Mouse (Mus musculus) hindbrain, embryonic 15.5 days (tissue): Measurements from ENCODE around the gene Knop1. TPM values are rescaled to one million over a fixed set of nuclear protein-coding genes. Genes with fewer than 3 reads are reported as not detected.

Source experiments
- ATAC-seq: fragments of 200-750 bp; cut with Nextera tagmentation; 2 replicates; pipeline ENCODE4 v1.8.0; 2017; ENCODE audit warnings: low read depth, moderate number of reproducible peaks, moderate TSS enrichment; ENCODE audit not compliant: low FRiP score
- H3K27ac ChIP-seq: fragments of 300-500 bp; sonication (generic); replicated peaks from 2 replicates; pipeline ENCODE4 v1.5.1; 2015; ENCODE audit warnings: mild to moderate bottlenecking, inconsistent platforms
- H3K27me3 ChIP-seq: fragments of 300-500 bp; sonication (generic); 2 replicates; pipeline ENCODE4 v1.6.1; 2015; ENCODE audit warnings: control low read depth, inconsistent platforms
- H3K36me3 ChIP-seq: fragments of 300-500 bp; sonication (generic); 2 replicates; pipeline ENCODE4 v1.6.1; 2015; ENCODE audit warnings: control low read depth, inconsistent platforms
- H3K4me1 ChIP-seq: fragments of 300-500 bp; sonication (generic); replicated peaks from 2 replicates; pipeline ENCODE4 v1.6.1; 2015; ENCODE audit warnings: control low read depth, inconsistent platforms
- H3K4me2 ChIP-seq: fragments of 300-500 bp; sonication (generic); 2 replicates; pipeline ENCODE4 v1.6.1; 2015; ENCODE audit warnings: moderate library complexity, mild to moderate bottlenecking, inconsistent platforms
- H3K4me3 ChIP-seq: fragments of 300-500 bp; sonication (generic); 2 replicates; pipeline ENCODE4 v1.5.1; 2015; ENCODE audit warnings: mild to moderate bottlenecking, inconsistent platforms
- H3K9ac ChIP-seq: fragments of 300-500 bp; sonication (generic); 2 replicates; pipeline ENCODE4 v1.6.1; 2015; ENCODE audit warnings: inconsistent platforms
- H3K9me3 ChIP-seq: fragments of 300-500 bp; sonication (generic); 2 replicates; pipeline ENCODE4 v1.6.1; 2016; ENCODE audit warnings: control low read depth, inconsistent platforms
- WGBS: fragments of 180-500 bp; shearing (Covaris S2); methylation state at CpG from one replicate; pipeline ENCODE4 v1.1.7; 2015; 5-methylcytosine and 5-hydroxymethylcytosine counted together
- polyA plus RNA-seq: library from polyadenylated mRNA; unstranded; fragments of >200 nt; fragmentation: Nextera tagmentation; extraction: Ambion mirVana; gene quantifications from 2 replicates; pipeline ENCODE4 v1.2.1, GENCODE M21; 2015

The Knop1 gene
- polyA plus RNA-seq, 1 experiment from 2014 or later = 70.1 TPM

DNA sequence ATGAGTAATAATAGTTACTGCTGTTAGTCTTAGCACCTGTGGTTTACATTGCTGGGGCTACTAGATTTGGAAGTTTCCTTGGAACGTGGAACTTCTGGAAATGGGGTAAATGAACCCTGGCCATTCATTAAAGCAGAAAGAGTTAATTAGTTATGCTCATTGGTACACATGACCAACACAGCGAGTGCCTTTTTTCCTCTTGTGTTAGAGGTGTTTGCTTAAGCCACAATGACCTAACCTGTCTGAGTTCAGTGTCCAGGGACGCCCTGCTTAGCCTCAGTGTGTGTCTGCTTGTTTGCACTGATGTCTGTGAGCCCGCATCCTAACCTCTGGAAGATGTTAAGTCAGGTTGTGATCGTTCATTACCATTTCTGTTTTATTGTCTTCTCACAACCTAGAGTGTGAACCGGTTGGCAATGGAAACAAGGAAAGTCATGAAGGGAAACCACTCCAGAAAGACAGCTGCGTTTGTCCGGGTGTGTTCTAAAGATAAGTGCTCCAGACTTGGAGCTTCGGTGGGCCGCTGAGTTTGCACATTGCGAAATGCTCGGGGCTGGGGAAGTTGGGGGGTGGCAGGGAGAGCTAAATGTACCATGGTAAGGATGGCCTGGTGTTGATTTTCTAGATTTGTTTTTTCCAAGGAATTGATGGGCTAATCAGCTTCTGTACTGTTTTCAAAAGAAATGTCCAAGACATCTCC lies 44.5 kb downstream of the Knop1 start:
- Histone ChIP-seq H3K4me3 (no peak overlapping the region), H3K27me3 (no peaks in the 10 kb centered on the region), H3K4me2 (no peak overlapping the region), H3K9me3 (no peaks in the 10 kb centered on the region), H3K9ac (no peak overlapping the region), H3K36me3 (peaks cover 52% of the 10 kb centered on the region), H3K4me1 (no peaks in the 10 kb centered on the region), H3K27ac (no peak overlapping the region)
- 83% methylated on average over 12 of the region's 12 CpGs for WGBS
- ATAC-seq = no peak

DNA sequence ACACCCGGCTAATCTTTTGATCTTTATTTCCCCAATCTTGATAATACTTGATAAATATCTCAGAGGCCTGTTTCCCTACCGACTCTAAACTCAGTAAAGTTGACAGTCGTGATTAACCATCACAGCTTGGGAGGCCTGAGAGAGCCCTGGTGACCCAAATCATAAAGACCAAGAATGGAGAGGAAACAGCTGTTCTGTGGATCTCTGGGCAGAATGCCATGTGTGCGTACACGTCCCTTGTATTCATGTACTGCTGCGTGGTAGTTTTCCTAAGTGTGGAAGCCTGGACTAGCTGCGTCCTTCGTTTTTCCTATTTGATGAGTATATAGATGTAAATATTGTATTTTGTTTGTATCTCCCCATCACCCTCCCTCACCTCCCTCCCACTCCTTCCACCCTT lies 48.2 kb downstream of the Knop1 start:
- 72% methylated on average over 8 of the region's 8 CpGs for WGBS
- Histone ChIP-seq H3K4me2 (no peak overlapping the region), H3K9me3 (no peaks in the 10 kb centered on the region), H3K36me3 (peaks cover 36% of the 10 kb centered on the region), H3K9ac (no peak overlapping the region), H3K27ac (no peak overlapping the region), H3K4me1 (no peaks in the 10 kb centered on the region), H3K4me3 (no peak overlapping the region), H3K27me3 (no peaks in the 10 kb centered on the region)
- no peak for ATAC-seq

- H3K36me3 ChIP-seq = peaks cover 42% of the 10 kb centered on the region
- no peak; the same call in 1 of the 2 replicates for ATAC-seq
Observed at GRCm38 (mm10) chr7:118806631-118807411, 49.2 kb downstream of the Knop1 start.

GRCm38 (mm10) chr7:118803425-118803824 lies 52.6 kb downstream of the Knop1 start:
- H3K4me3 ChIP-seq = no peak overlapping the region
- ATAC-seq = no peak
- H3K36me3 ChIP-seq = peaks cover 42% of the 10 kb centered on the region
- H3K4me1 ChIP-seq = no peaks in the 10 kb centered on the region
- no peak overlapping the region for H3K4me2 ChIP-seq
- no peaks in the 10 kb centered on the region for H3K27me3 ChIP-seq
- H3K27ac ChIP-seq = no peak overlapping the region
- H3K9me3 ChIP-seq = no peaks in the 10 kb centered on the region
- no peak overlapping the region for H3K9ac ChIP-seq
- WGBS = 95% methylated on average over 8 of the region's 8 CpGs

More at GRCm38 (mm10) chr7:118806631-118807411, 49.2 kb downstream of the Knop1 start:
- no peak overlapping the region for H3K4me2 ChIP-seq
- H3K4me1 ChIP-seq = no peaks in the 10 kb centered on the region
- no peak overlapping the region for H3K27ac ChIP-seq
- H3K27me3 ChIP-seq = no peaks in the 10 kb centered on the region
- H3K4me3 ChIP-seq = no peak overlapping the region
- no peak overlapping the region for H3K9ac ChIP-seq
- H3K9me3 ChIP-seq = no peaks in the 10 kb centered on the region
- WGBS = 61% methylated on average over 16 of the region's 16 CpGs

DNA sequence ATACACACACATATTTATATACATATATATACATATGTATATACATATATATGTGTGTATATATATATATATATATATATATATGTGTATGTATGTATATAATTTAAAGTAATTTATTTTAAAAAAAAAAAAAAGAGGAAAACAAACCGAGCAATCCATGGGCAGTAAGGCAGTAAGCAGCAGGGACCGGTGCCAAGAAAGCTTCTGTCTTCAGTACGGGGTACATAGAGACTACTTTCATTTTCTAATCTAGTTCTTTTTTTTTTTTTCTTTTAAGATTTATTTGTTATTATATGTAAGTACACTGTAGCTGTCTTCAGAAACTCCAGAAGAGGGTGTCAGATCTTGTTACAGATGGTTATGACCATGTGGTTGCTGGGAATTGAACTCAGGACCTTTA lies 54.3 kb downstream of the Knop1 start:
- no peaks in the 10 kb centered on the region for H3K9me3 ChIP-seq
- H3K9ac ChIP-seq = no peak overlapping the region
- H3K36me3 ChIP-seq = peaks cover 45% of the 10 kb centered on the region
- no peak overlapping the region for H3K4me2 ChIP-seq
- no peak overlapping the region for H3K27ac ChIP-seq
- no peaks in the 10 kb centered on the region for H3K27me3 ChIP-seq
- H3K4me1 ChIP-seq = no peaks in the 10 kb centered on the region
- no peak for ATAC-seq
- WGBS = 93% methylated on average over 3 of the region's 3 CpGs
- H3K4me3 ChIP-seq = no peak overlapping the region

- H3K36me3 ChIP-seq = peaks cover 48% of the 10 kb centered on the region
- no peak overlapping the region for H3K9ac ChIP-seq
- 91% methylated on average over 15 of the region's 15 CpGs for WGBS
- no peaks in the 10 kb centered on the region for H3K27me3 ChIP-seq
- ATAC-seq = no peak
- no peaks in the 10 kb centered on the region for H3K9me3 ChIP-seq
- H3K4me3 ChIP-seq = no peak overlapping the region
- H3K4me2 ChIP-seq = no peak overlapping the region
- H3K27ac ChIP-seq = no peak overlapping the region
- no peaks in the 10 kb centered on the region for H3K4me1 ChIP-seq
Observed at GRCm38 (mm10) chr7:118800112-118800734, 55.8 kb downstream of the Knop1 start.

- Histone ChIP-seq H3K9ac (no peak overlapping the region), H3K27me3 (no peaks in the 10 kb centered on the region), H3K9me3 (no peaks in the 10 kb centered on the region), H3K27ac (no peak overlapping the region), H3K4me1 (no peaks in the 10 kb centered on the region), H3K36me3 (peaks cover 47% of the 10 kb centered on the region), H3K4me3 (no peak overlapping the region), H3K4me2 (no peak overlapping the region)
- 91% methylated on average over 6 of the region's 6 CpGs for WGBS
- no peak for ATAC-seq
Observed at GRCm38 (mm10) chr7:118798105-118798570, 57.9 kb downstream of the Knop1 start.

- WGBS = 82% methylated on average over 7 of the region's 7 CpGs
- Histone ChIP-seq H3K4me1 (no peaks in the 10 kb centered on the region), H3K36me3 (peaks cover 48% of the 10 kb centered on the region), H3K9ac (no peak overlapping the region), H3K27ac (no peak overlapping the region), H3K27me3 (no peaks in the 10 kb centered on the region), H3K4me2 (no peak overlapping the region), H3K4me3 (no peak overlapping the region), H3K9me3 (no peaks in the 10 kb centered on the region)
- ATAC-seq = no peak
Observed at GRCm38 (mm10) chr7:118797600-118797999, 58.5 kb downstream of the Knop1 start.

- H3K4me3 ChIP-seq = no peak overlapping the region
- no peaks in the 10 kb centered on the region for H3K4me1 ChIP-seq
- no peaks in the 10 kb centered on the region for H3K27me3 ChIP-seq
- peaks cover 49% of the 10 kb centered on the region for H3K36me3 ChIP-seq
- no peaks in the 10 kb centered on the region for H3K9me3 ChIP-seq
- H3K27ac ChIP-seq = no peak overlapping the region
- WGBS = 95% methylated on average over 9 of the region's 9 CpGs
- no peak overlapping the region for H3K4me2 ChIP-seq
- ATAC-seq = no peak
- no peak overlapping the region for H3K9ac ChIP-seq
Observed at GRCm38 (mm10) chr7:118796838-118797237, 59.2 kb downstream of the Knop1 start.

DNA sequence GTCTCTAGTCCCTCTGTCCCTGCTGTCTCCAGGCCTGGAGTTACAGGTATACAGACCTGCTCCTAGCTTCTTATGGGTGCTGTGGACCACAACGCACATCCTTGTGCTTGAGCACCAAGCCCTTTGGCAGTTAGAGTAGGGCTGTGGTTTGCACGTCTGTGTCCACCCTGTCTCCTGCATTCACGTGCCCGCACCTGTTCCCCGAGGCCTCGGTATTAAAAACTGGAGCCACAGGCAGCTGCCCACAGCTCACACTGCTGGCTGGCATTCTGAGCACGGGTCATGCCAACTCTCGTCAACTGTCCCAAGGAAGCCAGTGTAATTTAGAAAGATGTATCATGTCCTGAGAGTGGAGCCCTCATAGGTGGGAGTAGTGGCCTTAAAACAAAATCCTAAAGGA lies 60.3 kb downstream of the Knop1 start:
- Histone ChIP-seq H3K27ac (no peak overlapping the region), H3K27me3 (no peaks in the 10 kb centered on the region), H3K4me3 (no peak overlapping the region), H3K9ac (no peak overlapping the region), H3K4me1 (no peaks in the 10 kb centered on the region), H3K36me3 (peaks cover 52% of the 10 kb centered on the region), H3K9me3 (no peaks in the 10 kb centered on the region), H3K4me2 (no peak overlapping the region)
- WGBS = 90% methylated on average over 8 of the region's 8 CpGs
- ATAC-seq = no peak

GRCm38 (mm10) chr7:118793899-118794298 lies 62.2 kb downstream of the Knop1 start:
- Histone ChIP-seq H3K36me3 (peaks cover 48% of the 10 kb centered on the region), H3K4me2 (no peak overlapping the region)

More at GRCm38 (mm10) chr7:118793899-118794298, 62.2 kb downstream of the Knop1 start:
- no peaks in the 10 kb centered on the region for H3K27me3 ChIP-seq
- no peak overlapping the region for H3K27ac ChIP-seq
- no peak overlapping the region for H3K9ac ChIP-seq
- no peaks in the 10 kb centered on the region for H3K4me1 ChIP-seq
- no peak for ATAC-seq
- no peaks in the 10 kb centered on the region for H3K9me3 ChIP-seq
- 77% methylated on average over 8 of the region's 8 CpGs for WGBS
- H3K4me3 ChIP-seq = no peak overlapping the region
